Mouse (Mus musculus) C2C12 (cell line): ENCODE results near the gene Kif19a. TPM values are rescaled to one million over a fixed set of nuclear protein-coding genes. Genes with fewer than 3 reads are reported as not detected.

Source experiments
- H3K27me3 ChIP-seq: one replicate; pipeline ENCODE4 v1.6.1; 2011; ENCODE audit not compliant: control insufficient read depth, insufficient read depth, insufficient read length
- H3K36me3 ChIP-seq: one replicate; pipeline ENCODE4 v1.6.1; 2011; ENCODE audit not compliant: control insufficient read depth, insufficient read depth
- H3K4me3 ChIP-seq: one replicate; pipeline ENCODE4 v1.5.1; 2011; ENCODE audit warnings: mild to moderate bottlenecking, control low read depth; ENCODE audit not compliant: poor library complexity, insufficient read depth, severe bottlenecking
- H3K79me2 ChIP-seq: one replicate; pipeline ENCODE4 v1.6.1; 2011; ENCODE audit not compliant: control insufficient read depth, insufficient read depth
- H3K79me3 ChIP-seq: one replicate; pipeline ENCODE4 v1.6.1; 2011; ENCODE audit warnings: low read depth, control low read depth
- H3ac ChIP-seq: one replicate; pipeline ENCODE3; 2011; ENCODE audit warnings: low read depth; ENCODE audit not compliant: control insufficient read depth, insufficient read length
- CEBPB ChIP-seq: IDR thresholded peaks from one replicate; pipeline ENCODE4 v1.6.1; 2011; ENCODE audit warnings: low read depth, mild to moderate bottlenecking, control low read depth, moderate library complexity
- CTCF ChIP-seq: IDR thresholded peaks from one replicate; pipeline ENCODE4 v1.5.1; 2011; ENCODE audit not compliant: control insufficient read depth, insufficient read depth, insufficient read length
- FOSL1 ChIP-seq: IDR thresholded peaks from one replicate; pipeline ENCODE4 v1.8.0; 2011; ENCODE audit warnings: mild to moderate bottlenecking, low read length; ENCODE audit not compliant: poor library complexity, insufficient read depth, severe bottlenecking
- MAX ChIP-seq: IDR thresholded peaks from one replicate; pipeline ENCODE4 v1.6.1; 2011; ENCODE audit warnings: mild to moderate bottlenecking, control low read depth
- MYOD1 ChIP-seq: IDR thresholded peaks from one replicate; pipeline ENCODE4 v1.6.1; 2011; ENCODE audit warnings: low read depth; ENCODE audit not compliant: control insufficient read depth, insufficient read length
- MYOG ChIP-seq: IDR thresholded peaks from one replicate; pipeline ENCODE4 v1.6.1; 2011; ENCODE audit not compliant: control insufficient read depth, insufficient read length; ENCODE audit errors: extremely low read depth
- USF1 ChIP-seq: IDR thresholded peaks from one replicate; pipeline ENCODE4 v1.6.1; 2011; ENCODE audit warnings: low read depth, mild to moderate bottlenecking, control low read depth, moderate library complexity
- polyA plus RNA-seq: library from polyadenylated mRNA; unstranded; fragments of >200 nt; fragmentation: generic; extraction: Trizol; gene quantifications from one replicate; pipeline ENCODE4 v1.2.1, GENCODE M21; 2012; ENCODE audit warnings: missing spikeins

Kif19a gene
- polyA plus RNA-seq, 1 experiment = 0.25 TPM

DNA sequence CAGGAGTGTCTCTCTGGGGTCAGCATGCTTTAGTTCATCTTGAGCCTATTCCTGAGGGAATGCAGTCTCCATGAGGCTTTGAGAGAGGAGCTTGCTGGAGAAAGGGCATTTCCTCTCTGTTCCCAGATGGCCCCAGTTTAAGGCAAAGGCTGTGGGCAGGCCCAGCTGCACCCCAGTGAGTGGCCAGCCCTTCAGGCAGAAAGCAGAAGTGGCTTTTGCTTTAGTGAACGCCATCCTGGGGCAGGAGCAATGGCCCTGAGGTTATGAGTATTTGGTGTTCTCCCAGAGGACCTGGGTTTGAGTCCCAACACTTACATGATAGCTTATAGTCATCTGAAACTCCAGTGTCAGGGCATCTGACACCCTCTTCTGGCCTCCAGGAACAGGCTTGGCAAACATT is 56.1 kb downstream of the Kif19a start:
- H3K36me3 ChIP-seq = no peaks in the 10 kb centered on the region
- no peaks in the 10 kb centered on the region for H3K79me2 ChIP-seq
- no peak overlapping the region for H3K4me3 ChIP-seq
- no peak for TF ChIP-seq CEBPB
- TF ChIP-seq USF1 = no peak
- no peak for TF ChIP-seq MYOD1
- TF ChIP-seq MAX = no peak
- no peak for TF ChIP-seq MYOG
- no peak for TF ChIP-seq FOSL1
- TF ChIP-seq CTCF = no peak
- no peaks in the 10 kb centered on the region for H3K79me3 ChIP-seq
- no peaks in the 10 kb centered on the region for H3K27me3 ChIP-seq
- no peak overlapping the region for H3ac ChIP-seq

DNA sequence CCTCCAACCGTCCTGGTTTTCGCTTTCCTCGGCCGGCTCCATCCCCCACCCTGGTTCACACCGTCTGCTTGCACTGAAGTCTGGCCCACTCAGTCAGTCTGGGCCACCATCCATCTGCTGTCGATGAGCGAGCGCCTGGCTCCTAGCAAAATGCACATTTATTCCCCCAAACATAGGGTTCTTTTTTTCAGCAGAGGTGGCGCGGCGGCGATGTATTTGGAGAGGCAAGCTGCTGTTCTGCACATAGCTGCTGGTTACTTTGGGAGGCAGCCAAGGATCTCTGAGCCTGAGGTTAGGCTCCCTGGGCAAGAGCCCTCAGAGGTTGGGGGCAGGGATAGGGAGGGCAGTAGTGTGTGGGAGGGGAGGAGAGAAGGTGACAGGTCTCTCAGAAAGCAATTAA is 57.5 kb downstream of the Kif19a start:
- H3ac ChIP-seq = no peak overlapping the region
- no peak overlapping the region for H3K4me3 ChIP-seq
- no peaks in the 10 kb centered on the region for H3K27me3 ChIP-seq
- TF ChIP-seq USF1 = no peak
- no peak for TF ChIP-seq FOSL1
- TF ChIP-seq CTCF = no peak
- no peak for TF ChIP-seq MAX
- TF ChIP-seq MYOG = no peak
- no peak for TF ChIP-seq MYOD1
- no peak for TF ChIP-seq CEBPB
- H3K79me3 ChIP-seq = no peaks in the 10 kb centered on the region
- no peaks in the 10 kb centered on the region for H3K79me2 ChIP-seq
- H3K36me3 ChIP-seq = no peaks in the 10 kb centered on the region

DNA sequence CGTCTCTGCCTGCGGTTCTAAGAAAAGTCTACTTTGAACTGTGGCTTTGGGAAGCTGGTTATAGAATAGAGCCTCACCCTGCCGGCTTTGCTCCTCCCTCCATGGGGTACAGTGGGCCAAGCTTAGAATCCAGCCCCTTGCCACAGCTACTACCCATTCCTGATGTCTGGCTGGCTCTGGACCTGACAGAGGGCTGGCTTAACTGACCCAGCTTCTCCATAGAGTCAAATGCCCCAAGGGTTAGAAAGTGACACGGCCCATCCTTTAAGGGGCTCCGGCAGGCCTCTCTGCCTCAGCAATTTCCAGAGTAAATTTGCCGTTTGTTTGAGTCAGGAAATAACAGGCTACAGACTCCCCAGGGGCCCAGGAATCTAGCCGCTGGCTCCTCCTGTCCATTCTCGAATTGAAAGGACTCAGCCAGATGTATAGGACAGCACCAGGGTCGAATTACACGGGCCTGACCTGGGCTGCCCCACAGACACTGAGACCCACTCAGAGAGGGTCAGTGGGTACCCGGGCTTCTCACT is 58.1 kb downstream of the Kif19a start:
- H3K36me3 ChIP-seq = no peaks in the 10 kb centered on the region
- no peaks in the 10 kb centered on the region for H3K27me3 ChIP-seq
- TF ChIP-seq CEBPB (no peak), MYOD1 (no peak), FOSL1 (no peak), MAX (no peak), CTCF (no peak), USF1 (no peak), MYOG (no peak)
- no peak overlapping the region for H3ac ChIP-seq
- no peaks in the 10 kb centered on the region for H3K79me3 ChIP-seq
- no peaks in the 10 kb centered on the region for H3K79me2 ChIP-seq
- H3K4me3 ChIP-seq = no peak overlapping the region

DNA sequence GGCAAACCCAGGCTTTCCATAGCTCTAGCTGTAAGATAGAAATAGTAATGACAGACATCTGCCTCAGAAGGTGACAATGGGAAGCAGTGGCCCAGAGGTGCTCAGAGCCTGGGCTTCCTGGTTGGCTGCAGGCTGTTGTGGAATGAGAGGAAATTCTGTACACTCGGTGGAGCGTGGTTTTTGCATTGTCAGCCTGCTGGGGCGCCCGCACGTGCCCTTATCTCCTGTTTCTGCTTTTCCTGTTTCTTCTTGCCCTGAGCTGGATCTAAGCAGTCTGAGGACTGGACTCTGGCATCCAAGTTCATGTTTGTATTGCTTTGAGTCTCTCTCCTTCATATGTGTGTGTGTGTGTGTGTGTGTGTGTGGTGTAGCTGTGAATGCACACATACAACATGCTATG is 61.5 kb downstream of the Kif19a start:
- Histone ChIP-seq H3K4me3 (no peak overlapping the region), H3K79me2 (no peaks in the 10 kb centered on the region), H3K79me3 (no peaks in the 10 kb centered on the region), H3ac (no peak overlapping the region), H3K27me3 (no peaks in the 10 kb centered on the region), H3K36me3 (no peaks in the 10 kb centered on the region)
- TF ChIP-seq MYOD1 = no peak
- TF ChIP-seq CTCF = no peak
- TF ChIP-seq MYOG = no peak
- TF ChIP-seq MAX = no peak
- TF ChIP-seq USF1 = no peak
- no peak for TF ChIP-seq FOSL1
- TF ChIP-seq CEBPB = no peak

DNA sequence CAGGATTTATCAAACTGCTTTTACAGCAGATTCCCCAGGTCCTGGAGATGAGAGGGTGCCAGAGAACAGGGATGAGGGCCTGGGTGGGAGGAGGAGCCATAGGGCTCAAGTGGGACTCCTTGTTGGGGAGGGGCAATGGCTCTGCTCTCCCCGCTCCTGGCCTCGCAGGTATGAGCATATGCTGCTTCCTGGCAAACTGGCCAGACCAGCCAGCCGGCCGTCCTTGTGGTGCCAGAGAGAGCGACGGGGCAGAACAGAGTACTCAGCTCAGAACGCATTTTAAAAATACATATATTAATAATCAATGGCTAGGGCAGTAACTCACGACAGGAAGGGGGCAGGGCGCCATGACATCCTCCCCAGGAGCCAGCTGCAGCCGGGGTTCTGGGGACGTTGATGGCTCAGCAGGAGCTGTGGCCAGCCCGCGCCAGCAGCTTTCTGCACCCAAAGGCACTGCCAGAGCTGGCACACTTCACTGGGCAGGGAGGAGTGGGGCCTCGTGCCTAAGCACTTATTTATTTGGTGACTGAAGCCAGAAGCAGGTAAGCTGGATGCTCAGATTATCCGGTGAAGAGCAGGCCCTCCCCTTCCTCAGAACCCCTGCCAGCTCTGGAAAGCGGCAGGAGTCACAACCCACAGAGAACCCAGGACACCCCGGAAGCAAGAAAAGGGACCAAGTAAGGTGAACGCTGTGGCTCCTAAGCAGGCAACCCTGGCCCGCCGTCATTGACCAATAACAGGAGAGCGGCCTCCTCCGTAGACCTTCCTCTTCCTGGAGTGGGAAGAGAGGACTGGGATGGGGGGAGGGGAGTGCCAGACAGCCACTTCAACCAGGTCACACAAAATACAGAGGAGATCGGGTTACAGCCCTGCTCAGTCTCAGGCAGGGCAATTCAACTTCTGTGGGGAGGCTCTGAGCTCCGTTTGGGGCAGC is 64.6 kb downstream of the Kif19a start:
- H3K36me3 ChIP-seq = no peaks in the 10 kb centered on the region
- no peaks in the 10 kb centered on the region for H3K27me3 ChIP-seq
- no peaks in the 10 kb centered on the region for H3K79me3 ChIP-seq
- no peak overlapping the region for H3K4me3 ChIP-seq
- no peaks in the 10 kb centered on the region for H3K79me2 ChIP-seq
- no peak overlapping the region for H3ac ChIP-seq
- TF ChIP-seq CEBPB = no peak
- no peak for TF ChIP-seq MYOD1
- TF ChIP-seq USF1 = no peak
- no peak for TF ChIP-seq CTCF
- no peak for TF ChIP-seq MYOG
- TF ChIP-seq FOSL1 = no peak
- no peak for TF ChIP-seq MAX
